Mouse (Mus musculus) T-cell, adult 66 days (primary cell): ENCODE measurements around the gene Zfp110. TPM values are rescaled to one million over a fixed set of nuclear protein-coding genes. Genes with fewer than 3 reads are reported as not detected.

Experiments
- total RNA-seq, 2 experiments: library from RNA; stranded (reverse); gene quantifications; 3 replicates in 1 of 2; 4 replicates in 1 of 2; pipeline ENCODE4 v1.2.4; 2023

Gene Zfp110
- 100 to 1,000 TPM in 1 of 2 experiments, 10 to 100 TPM in 1; 96.7 to 111 TPM for total RNA-seq

DNA sequence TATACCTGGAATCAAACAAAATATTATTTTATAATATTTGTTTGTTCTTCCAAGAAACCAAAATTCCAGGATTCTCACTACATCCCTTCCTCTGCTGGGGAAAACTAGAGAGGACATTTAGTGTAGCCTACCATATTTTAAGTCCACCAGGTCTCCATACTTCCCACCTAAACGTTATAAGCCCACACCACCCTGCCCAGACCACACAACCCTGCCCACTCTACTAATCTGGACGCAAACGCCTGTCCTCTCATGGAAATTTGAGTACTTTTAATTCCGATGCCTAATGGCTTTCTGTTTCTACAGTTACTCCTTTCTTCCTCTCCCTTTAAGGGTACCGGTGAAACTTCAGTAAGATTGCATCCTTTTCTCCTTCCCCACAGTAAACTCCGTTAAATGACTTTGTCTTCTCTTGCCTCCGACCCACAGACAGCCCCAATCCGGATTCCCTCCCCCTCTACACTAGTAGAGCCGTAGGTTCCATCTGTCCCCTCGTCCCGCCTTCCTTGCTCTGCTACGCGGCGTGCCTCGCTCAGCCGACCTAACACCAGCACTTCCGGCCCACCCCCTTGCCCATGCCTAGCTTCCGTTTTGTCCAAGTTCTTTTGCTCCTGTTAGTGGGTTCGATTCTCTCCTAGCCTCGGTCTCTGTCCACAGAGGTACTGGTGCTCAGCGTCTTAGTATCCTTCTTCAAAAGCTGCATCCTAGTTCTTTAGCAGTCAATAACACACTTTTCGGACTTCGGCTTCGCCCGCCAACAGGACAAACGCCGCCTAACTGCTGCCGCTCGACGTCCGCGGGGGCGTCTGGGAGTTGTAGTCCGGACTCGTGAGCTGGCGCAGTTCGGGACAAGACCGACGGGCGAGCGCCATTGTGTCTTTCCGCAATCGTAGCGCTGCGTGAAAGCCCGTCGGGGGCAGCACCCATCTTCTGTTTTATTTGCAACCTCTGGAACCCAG, at the start of gene Zfp110:
Zfp110 (plus strand) TSS at position 600 of the 959 bp plus-strand sequence.

DNA sequence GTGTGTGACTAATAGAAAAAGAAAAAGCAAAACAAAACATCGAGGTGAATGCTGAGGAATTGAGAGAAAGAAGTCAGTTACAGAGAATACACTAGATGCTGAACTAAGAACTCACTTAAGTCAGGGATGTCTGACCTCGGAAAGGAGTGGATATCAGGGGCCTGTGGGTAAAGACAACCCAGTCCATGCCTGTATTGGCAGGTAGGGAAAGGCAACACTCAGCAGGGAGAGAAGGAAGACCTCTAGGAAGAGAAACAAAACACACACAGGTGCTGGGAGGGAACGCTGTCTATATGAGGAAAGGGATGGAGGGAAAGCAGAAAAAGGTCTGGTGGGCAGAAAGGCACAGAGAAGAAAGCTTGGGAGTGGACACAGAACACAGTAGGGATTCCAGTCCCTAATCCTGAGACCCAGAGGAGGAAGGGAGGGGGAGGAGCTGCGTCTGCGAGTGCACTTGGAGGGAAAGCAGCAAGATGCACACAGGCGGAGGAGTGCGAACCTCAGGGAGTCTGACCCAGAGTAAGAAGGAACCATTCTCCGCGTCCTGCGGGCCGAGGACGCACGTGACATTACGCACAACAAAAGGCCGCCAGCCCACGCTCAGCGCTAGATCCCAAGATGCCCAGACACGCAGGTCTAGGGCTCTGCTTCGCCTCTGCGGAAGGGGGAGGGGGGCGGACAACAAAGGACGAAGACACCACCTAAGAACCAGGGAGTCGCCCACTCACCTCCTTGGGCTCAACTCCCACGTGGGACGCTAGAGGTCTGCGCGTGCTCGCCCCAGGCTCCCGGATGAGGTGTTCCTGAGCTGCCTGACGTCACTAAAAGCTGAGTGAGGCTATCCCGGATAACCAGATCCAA, 31.5 kb upstream of the Zfp110 start, which contains the start of gene Zscan18:
Zscan18 (minus strand) TSS at position 770 of the 861 bp plus-strand sequence.

GRCm38 (mm10) chr7:12818521-12819295, 15.9 kb upstream of the Zfp110 start, which contains the start of gene Zfp329:
TSS of gene Zfp329 (minus strand) at chr7:12818858.

GRCm38 (mm10) chr7:12880911-12881660, 46.5 kb downstream of the Zfp110 start, which contains the start of gene Zfp128:
TSS of gene Zfp128 (plus strand) at chr7:12881177.

DNA sequence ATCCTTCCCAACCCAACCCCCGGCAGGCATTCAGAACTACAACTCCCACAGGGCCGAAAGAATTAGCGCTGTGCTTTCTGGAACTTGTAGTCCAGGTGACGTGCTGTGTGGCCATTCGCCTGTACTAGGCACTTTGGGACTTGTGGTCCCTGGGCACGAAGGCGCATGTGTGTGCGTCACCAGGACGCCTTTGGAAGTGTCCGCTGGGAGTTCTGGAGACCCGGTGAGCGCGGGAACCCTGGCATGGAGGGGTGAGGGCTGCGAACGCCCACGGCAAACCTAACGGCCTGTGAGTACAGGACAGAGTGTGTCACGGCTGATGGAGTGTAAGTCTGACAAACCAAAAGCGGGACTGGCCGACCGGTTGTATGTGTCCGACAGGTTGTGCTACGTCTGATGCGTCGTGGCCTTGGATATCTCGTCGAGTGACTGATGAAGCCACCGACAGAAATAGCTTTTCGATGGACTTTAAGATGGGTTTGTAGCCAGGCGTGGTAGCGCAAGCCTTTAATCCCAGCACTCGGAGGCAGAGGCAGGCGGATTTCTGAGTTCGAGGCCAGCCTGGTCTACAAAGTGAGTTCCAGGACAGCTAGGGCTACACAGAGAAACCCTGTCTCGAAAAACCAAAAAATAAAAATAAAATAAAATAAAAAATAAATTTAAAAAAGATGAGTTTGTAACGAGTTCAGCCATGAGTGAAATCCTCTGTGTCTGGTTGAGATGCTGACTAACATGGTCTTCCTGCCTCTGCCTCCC, 63.3 kb downstream of the Zfp110 start, which contains the start of gene Zscan22:
Zscan22 (plus strand) TSS at position 161 of the 756 bp plus-strand sequence.

Other genes starting within 250 kb of the Zfp110 start
- under 1 TPM; 0.06 to 0.09 TPM for gene Vmn2r53, start 226.0 kb upstream of the Zfp110 start, total RNA-seq
- not detected for gene Vmn2r54, start 194.4 kb upstream of the Zfp110 start, total RNA-seq
- not detected for gene Vmn2r55, start 149.8 kb upstream of the Zfp110 start, total RNA-seq
- not detected for gene Vmn2r56, start 99.8 kb upstream of the Zfp110 start, total RNA-seq
- 1 to 10 TPM; 9.2 to 9.4 TPM for gene Zscan18, start 31.1 kb upstream of the Zfp110 start, total RNA-seq
- 10 to 100 TPM; 13.3 to 18.0 TPM for gene Zfp329, start 15.9 kb upstream of the Zfp110 start, total RNA-seq
- 1 to 10 TPM; 1.7 TPM for gene Zfp128, start 46.4 kb downstream of the Zfp110 start, total RNA-seq
- gene Zscan22, start 63.1 kb downstream of the Zfp110 start, total RNA-seq, result 10 to 100 TPM; 11.9 to 13.9 TPM
- 1,000 to 10,000 TPM; 2,987 to 3,057 TPM for gene Rps5, start 87.5 kb downstream of the Zfp110 start, total RNA-seq
- gene Rnf225, start 92.7 kb downstream of the Zfp110 start, total RNA-seq, result 1 to 10 TPM; 1.3 to 2.1 TPM
- 1 to 10 TPM; 3.8 to 4.0 TPM for gene Zfp324, start 131.1 kb downstream of the Zfp110 start, total RNA-seq
- 1 to 10 TPM; 8.4 to 10.0 TPM for gene Zfp446, start 143.1 kb downstream of the Zfp110 start, total RNA-seq
- gene Slc27a5, start 163.4 kb downstream of the Zfp110 start, total RNA-seq, result 1 to 10 TPM in 1 of 2 experiments, not detected in 1; 1.9 TPM
- 100 to 1,000 TPM; 399 to 401 TPM for gene Trim28, start 164.4 kb downstream of the Zfp110 start, total RNA-seq
- gene Zbtb45, start 175.3 kb downstream of the Zfp110 start, total RNA-seq, result 10 to 100 TPM; 22.0 to 22.4 TPM
- gene Chmp2a, start 200.0 kb downstream of the Zfp110 start, total RNA-seq, result 100 to 1,000 TPM; 118 to 133 TPM
- 100 to 1,000 TPM in 1 of 2 experiments, 10 to 100 TPM in 1; 84.0 to 106 TPM for gene Ube2m, start 203.5 kb downstream of the Zfp110 start, total RNA-seq
- under 1 TPM; 0.36 to 0.52 TPM for gene Mzf1, start 220.0 kb downstream of the Zfp110 start, total RNA-seq